Mouse (Mus musculus) limb, embryonic 12.5 days (tissue): ENCODE measurements at regions not wholly inside any gene's neighbourhood (a gene's known extent, or its start where the extent isn't known, plus 50 kb on each side); places are given as distances from the start of the nearest gene placed in this dataset.

Source experiments
- ATAC-seq: fragments of 200-750 bp; cut with Nextera tagmentation; 2 replicates; pipeline ENCODE4 v1.8.0; 2017; ENCODE audit warnings: low read depth, moderate TSS enrichment; ENCODE audit not compliant: insufficient number of reproducible peaks, insufficient read depth, low FRiP score, low TSS enrichment
- H3K27ac ChIP-seq: fragments of 300-500 bp; sonication (generic); 2 replicates; pipeline ENCODE4 v1.5.1; 2016; ENCODE audit warnings: mild to moderate bottlenecking, moderate library complexity
- H3K27me3 ChIP-seq: fragments of 300-500 bp; sonication (generic); 2 replicates; pipeline ENCODE4 v1.6.1; 2016; ENCODE audit warnings: mild to moderate bottlenecking, moderate library complexity
- H3K36me3 ChIP-seq: fragments of 300-500 bp; sonication (generic); 2 replicates; pipeline ENCODE4 v1.6.1; 2016; ENCODE audit warnings: mild to moderate bottlenecking, moderate library complexity
- H3K4me1 ChIP-seq: fragments of 300-500 bp; sonication (generic); replicated peaks from 2 replicates; pipeline ENCODE4 v1.6.1; 2016
- H3K4me2 ChIP-seq: fragments of 300-500 bp; sonication (generic); 2 replicates; pipeline ENCODE4 v1.6.1; 2016; ENCODE audit warnings: mild to moderate bottlenecking, moderate library complexity
- H3K4me3 ChIP-seq: fragments of 300-500 bp; sonication (generic); replicated peaks from 2 replicates; pipeline ENCODE4 v1.5.1; 2016; ENCODE audit warnings: mild to moderate bottlenecking
- H3K9ac ChIP-seq: fragments of 300-500 bp; sonication (generic); replicated peaks from 2 replicates; pipeline ENCODE4 v1.6.1; 2016; ENCODE audit warnings: mild to moderate bottlenecking, moderate library complexity
- H3K9me3 ChIP-seq: fragments of 300-500 bp; sonication (generic); 2 replicates; pipeline ENCODE4 v1.6.1; 2016; ENCODE audit warnings: mild to moderate bottlenecking, moderate library complexity
- WGBS: fragments of 180-500 bp; shearing (Covaris S2); methylation state at CpG from one replicate; pipeline ENCODE4 v1.1.7; 2016; 5-methylcytosine and 5-hydroxymethylcytosine counted together

- 88% methylated on average over 2 of the region's 2 CpGs for WGBS
These were observed 99.8 kb upstream of the Rai14 start for GRCm38 (mm10) chr15:10814195-10814594.

DNA sequence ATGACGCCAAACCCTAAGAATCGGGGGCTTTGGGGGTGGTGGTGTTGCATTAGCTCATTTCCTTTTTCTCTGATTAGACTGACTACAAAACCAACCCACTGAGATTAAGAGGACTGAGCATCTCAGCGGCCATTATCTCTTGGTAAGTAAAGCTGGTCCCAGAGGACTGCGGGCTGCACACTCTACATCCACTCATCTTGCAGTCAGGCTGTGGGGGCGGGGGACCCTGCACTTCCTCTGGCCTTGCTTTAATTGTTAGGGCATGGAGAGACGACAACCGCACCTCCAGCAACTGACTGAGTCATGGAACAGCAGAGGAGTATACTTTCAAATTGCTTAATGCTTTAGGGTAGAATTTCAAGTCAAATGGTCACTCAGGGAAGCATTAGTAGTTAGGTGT, 100.3 kb upstream of the Rai14 start:
- no peak overlapping the region for H3K4me3 ChIP-seq
- no peak overlapping the region for H3K27ac ChIP-seq
- no peak for ATAC-seq
- 59% methylated on average over 7 of the region's 7 CpGs for WGBS
- H3K4me2 ChIP-seq: no peak overlapping the region
- H3K27me3 ChIP-seq: no peaks in the 10 kb centered on the region
- H3K36me3 ChIP-seq: no peaks in the 10 kb centered on the region
- no peaks in the 10 kb centered on the region for H3K9me3 ChIP-seq
- peaks cover 11% of the 10 kb centered on the region; the same call in 1 of the 2 replicates for H3K4me1 ChIP-seq
- H3K9ac ChIP-seq: no peak overlapping the region

More at GRCm38 (mm10) chr15:10814195-10814594, 99.8 kb upstream of the Rai14 start:
- Histone ChIP-seq H3K9ac (no peak overlapping the region), H3K27me3 (no peaks in the 10 kb centered on the region), H3K4me3 (no peak overlapping the region), H3K4me1 (peaks cover 11% of the 10 kb centered on the region; the same call in 1 of the 2 replicates), H3K4me2 (no peak overlapping the region), H3K27ac (no peak overlapping the region), H3K36me3 (no peaks in the 10 kb centered on the region), H3K9me3 (no peaks in the 10 kb centered on the region)
- no peak for ATAC-seq

DNA sequence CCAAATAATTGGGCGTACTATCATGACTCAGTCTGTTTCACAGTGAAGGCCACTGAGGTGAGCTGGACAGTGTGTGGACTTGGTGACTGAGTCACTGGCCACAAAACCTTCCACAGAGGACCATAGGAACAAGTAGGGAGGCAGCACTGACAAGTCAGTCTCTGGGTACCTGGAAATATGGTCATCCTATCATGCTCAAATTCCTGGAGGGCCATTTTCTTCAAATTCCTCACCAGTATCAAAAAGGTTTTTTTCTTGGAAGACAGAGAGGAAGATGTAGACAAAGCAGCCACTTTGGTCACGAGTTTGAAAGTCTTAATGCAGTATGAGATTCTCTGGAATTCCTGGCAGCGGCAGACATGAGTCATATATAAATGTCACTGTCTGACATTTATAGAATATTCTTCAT, 101.8 kb upstream of the Rai14 start:
- Histone ChIP-seq H3K4me2 (no peak overlapping the region), H3K27ac (no peak overlapping the region), H3K4me1 (peaks cover 11% of the 10 kb centered on the region; the same call in 1 of the 2 replicates), H3K27me3 (no peaks in the 10 kb centered on the region), H3K9ac (no peak overlapping the region), H3K9me3 (no peaks in the 10 kb centered on the region), H3K4me3 (no peak overlapping the region), H3K36me3 (no peaks in the 10 kb centered on the region)
- no peak for ATAC-seq
- WGBS: 87% methylated on average over 3 of the region's 3 CpGs

- Histone ChIP-seq H3K9ac (no peak overlapping the region), H3K4me3 (no peak overlapping the region), H3K4me2 (no peak overlapping the region), H3K9me3 (no peaks in the 10 kb centered on the region), H3K27ac (no peak overlapping the region), H3K4me1 (peaks cover 11% of the 10 kb centered on the region; the same call in 1 of the 2 replicates), H3K36me3 (no peaks in the 10 kb centered on the region), H3K27me3 (no peaks in the 10 kb centered on the region)
- WGBS: 68% methylated on average over 6 of the region's 6 CpGs
- ATAC-seq: peak; percentile 24; the same call in 1 of the 2 replicates
These were observed 103.8 kb upstream of the Rai14 start for GRCm38 (mm10) chr15:10818216-10818615.

GRCm38 (mm10) chr15:10818706-10819105, 104.3 kb upstream of the Rai14 start:
- WGBS: 88% methylated on average over 1 of the region's 1 CpGs
- no peak overlapping the region for H3K27ac ChIP-seq

DNA sequence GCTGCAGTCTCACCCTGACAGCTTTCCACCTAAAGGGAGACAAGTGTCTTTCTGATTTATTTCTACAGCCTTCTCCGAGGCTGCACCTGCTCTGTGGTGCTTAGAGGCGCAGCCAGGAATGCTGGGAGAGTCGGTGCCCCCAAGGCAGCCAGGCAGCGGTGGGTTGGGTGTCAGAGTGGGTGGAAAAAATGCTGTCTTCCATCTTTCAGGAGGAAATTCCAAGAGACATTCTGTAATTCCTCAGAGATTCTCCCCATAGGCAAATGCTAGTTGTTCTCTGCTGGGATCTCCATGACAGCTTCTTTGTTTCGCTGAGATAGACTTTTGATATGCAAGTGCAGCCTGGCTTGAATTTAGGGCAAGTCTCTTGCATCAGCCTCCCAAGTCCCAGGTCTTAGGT, 109.5 kb upstream of the Rai14 start:
- H3K4me1 ChIP-seq: 0 out of 2 replicates have a peak, but pooled peaks cover 1% of the 10 kb centered on the region
- WGBS: 73% methylated on average over 5 of the region's 5 CpGs

More at GRCm38 (mm10) chr15:10818706-10819105, 104.3 kb upstream of the Rai14 start:
- no peak overlapping the region for H3K4me3 ChIP-seq
- no peaks in the 10 kb centered on the region for H3K36me3 ChIP-seq
- ATAC-seq: no peak
- H3K9me3 ChIP-seq: no peaks in the 10 kb centered on the region
- H3K4me2 ChIP-seq: no peak overlapping the region
- no peaks in the 10 kb centered on the region for H3K27me3 ChIP-seq
- H3K4me1 ChIP-seq: peaks cover 11% of the 10 kb centered on the region; the same call in 1 of the 2 replicates
- H3K9ac ChIP-seq: no peak overlapping the region

DNA sequence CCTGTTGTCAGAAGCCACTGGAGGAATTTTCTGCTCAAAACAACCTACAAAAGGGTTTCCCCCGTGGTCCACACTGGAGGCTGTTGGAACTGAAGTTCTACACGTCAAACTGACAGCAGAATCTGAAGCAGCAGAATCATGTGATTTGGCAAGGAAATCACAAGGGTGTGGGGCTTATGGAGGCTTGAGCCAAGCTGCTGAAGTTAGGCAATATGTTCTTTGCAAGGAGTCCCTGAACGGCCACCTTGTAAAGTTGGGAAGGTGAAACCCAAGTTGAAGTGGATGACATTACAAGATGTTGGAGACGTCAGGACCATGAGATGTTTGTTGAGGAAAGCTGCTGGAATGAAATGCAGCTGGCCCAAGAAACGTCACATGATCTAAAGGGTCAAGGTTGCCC, 115.2 kb upstream of the Rai14 start:
- WGBS: 80% methylated on average over 5 of the region's 5 CpGs

More for the DNA sequence above, 109.5 kb upstream of the Rai14 start:
- no peak overlapping the region for H3K4me3 ChIP-seq
- H3K27me3 ChIP-seq: no peaks in the 10 kb centered on the region
- ATAC-seq: no peak
- no peaks in the 10 kb centered on the region for H3K36me3 ChIP-seq
- no peak overlapping the region for H3K9ac ChIP-seq
- H3K9me3 ChIP-seq: no peaks in the 10 kb centered on the region
- no peak overlapping the region for H3K4me2 ChIP-seq
- H3K27ac ChIP-seq: no peak overlapping the region

DNA sequence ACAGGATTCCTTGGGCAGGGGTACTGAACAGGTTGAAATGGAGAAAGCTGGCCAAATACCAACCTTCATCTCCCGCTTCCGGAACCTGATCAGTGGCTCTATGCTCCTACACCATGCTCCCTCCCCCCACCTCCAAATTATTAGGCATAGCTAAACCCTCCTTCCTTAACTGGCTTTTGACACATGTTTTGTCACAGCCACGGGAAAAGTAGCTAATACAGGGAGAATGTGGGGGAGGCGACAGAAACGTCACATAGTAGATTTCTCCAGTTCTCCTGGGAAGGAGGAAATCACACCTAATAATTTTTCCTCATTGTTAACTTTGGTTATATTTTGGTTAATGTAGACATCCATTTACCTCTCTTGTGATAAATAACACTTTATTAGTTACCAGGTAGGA, 116.1 kb upstream of the Rai14 start:
- WGBS: 45% methylated on average over 5 of the region's 5 CpGs
- H3K4me3 ChIP-seq: no peak overlapping the region
- H3K27ac ChIP-seq: no peak overlapping the region
- no peaks in the 10 kb centered on the region for H3K36me3 ChIP-seq
- no peaks in the 10 kb centered on the region for H3K27me3 ChIP-seq
- no peak overlapping the region for H3K9ac ChIP-seq
- no peaks in the 10 kb centered on the region for H3K9me3 ChIP-seq
- no peak overlapping the region for H3K4me2 ChIP-seq
- no peak for ATAC-seq
- H3K4me1 ChIP-seq: peaks cover 11% of the 10 kb centered on the region

More for the DNA sequence above, 115.2 kb upstream of the Rai14 start:
- H3K4me3 ChIP-seq: no peak overlapping the region
- H3K27me3 ChIP-seq: no peaks in the 10 kb centered on the region
- H3K9ac ChIP-seq: no peak overlapping the region
- no peak overlapping the region for H3K4me2 ChIP-seq
- no peaks in the 10 kb centered on the region for H3K36me3 ChIP-seq
- peaks cover 11% of the 10 kb centered on the region for H3K4me1 ChIP-seq
- ATAC-seq: no peak
- H3K27ac ChIP-seq: no peak overlapping the region
- no peaks in the 10 kb centered on the region for H3K9me3 ChIP-seq

DNA sequence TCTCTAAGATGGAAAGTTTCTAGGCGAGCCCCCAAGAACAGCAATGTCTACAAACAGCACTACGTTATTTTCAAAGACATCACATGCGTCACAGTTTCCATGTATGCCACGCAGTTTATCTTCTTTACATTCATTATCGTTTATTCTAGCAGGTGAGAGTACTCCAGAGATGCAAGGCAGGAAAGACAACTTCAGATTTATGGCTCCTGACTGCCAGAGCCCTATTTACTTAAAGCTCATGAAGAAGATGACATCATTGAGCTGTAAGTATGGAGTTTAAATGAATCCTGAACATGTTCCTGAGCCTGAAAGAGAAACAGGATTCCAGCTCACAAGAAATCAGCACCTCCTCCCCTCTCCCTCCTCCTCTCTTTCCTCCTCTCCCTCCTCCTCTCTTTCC, 116.7 kb upstream of the Rai14 start:
- Histone ChIP-seq H3K36me3 (no peaks in the 10 kb centered on the region), H3K27me3 (no peaks in the 10 kb centered on the region), H3K4me2 (no peak overlapping the region), H3K4me3 (no peak overlapping the region), H3K9me3 (no peaks in the 10 kb centered on the region), H3K27ac (no peak overlapping the region), H3K4me1 (peaks cover 11% of the 10 kb centered on the region), H3K9ac (no peak overlapping the region)
- WGBS: 54% methylated on average over 5 of the region's 5 CpGs
- ATAC-seq: no peak

- Histone ChIP-seq H3K4me3 (no peak overlapping the region), H3K9me3 (no peaks in the 10 kb centered on the region), H3K9ac (no peak overlapping the region), H3K27ac (no peak overlapping the region), H3K36me3 (no peaks in the 10 kb centered on the region), H3K27me3 (no peaks in the 10 kb centered on the region), H3K4me2 (no peak overlapping the region), H3K4me1 (peaks cover 11% of the 10 kb centered on the region)
- 70% methylated on average over 1 of the region's 1 CpGs for WGBS
- no peak for ATAC-seq
These were observed 117.9 kb upstream of the Rai14 start for GRCm38 (mm10) chr15:10832331-10832730.

GRCm38 (mm10) chr15:10833866-10834571, 118.1 kb upstream of the C1qtnf3 start:
- Histone ChIP-seq H3K4me1 (peaks cover 11% of the 10 kb centered on the region), H3K4me2 (no peak overlapping the region), H3K27me3 (no peaks in the 10 kb centered on the region), H3K4me3 (no peak overlapping the region), H3K9ac (no peak overlapping the region), H3K9me3 (no peaks in the 10 kb centered on the region), H3K27ac (no peak overlapping the region), H3K36me3 (no peaks in the 10 kb centered on the region)
- no peak for ATAC-seq
- WGBS: 87% methylated on average over 7 of the region's 7 CpGs
